Comparison of ENCODE assay signal across 16 mouse cellular contexts in genomic region chr17:29784820-29785219, GRCm38 (mm10).
DNase-seq lines count a peak whose midpoint lies in the region; ATAC-seq and TF ChIP-seq lines count a peak whose summit lies in the region.
"Had no signal": no experiment of that assay in that cellular context is flagged by ENCODE, and none has a peak within 500 bp of the region (broad histone marks: within the 10 kb centered on the region; RNA-seq: fewer than 3 reads in every experiment).

No protein-coding gene starts in this region.

- H3K4me2 ChIP-seq in stomach, postnatal 0 days (replicated peaks; ENCODE audit: low read depth), result no peak overlapping the region
- H3K4me2 ChIP-seq: embryonic facial prominence, embryonic 13.5 days had no signal

- no peaks in the 10 kb centered on the region for H3K4me1 ChIP-seq in kidney, adult 2 months (ENCODE audit: control insufficient read depth, insufficient read depth, low read length)
- H3K4me1 ChIP-seq in testis, adult 2 months (ENCODE audit: control insufficient read depth, insufficient read depth, low read length), result 0 out of 2 replicates have a peak, but pooled peaks cover 2% of the 10 kb centered on the region
- H3K4me1 ChIP-seq in stomach, postnatal 0 days (replicated peaks; ENCODE audit: control insufficient read depth, insufficient read depth), result no peaks in the 10 kb centered on the region
- H3K4me1 ChIP-seq: embryonic facial prominence, embryonic 13.5 days had no signal

- H3K9ac ChIP-seq in stomach, postnatal 0 days (ENCODE audit: low read length), result no peak overlapping the region
- H3K9ac ChIP-seq: embryonic facial prominence, embryonic 13.5 days had no signal

- TF ChIP-seq POLR2A in kidney, adult 2 months (IDR thresholded peaks at IDR 0.05; ENCODE audit: low read depth, low read length), result no peak
- no peak for TF ChIP-seq POLR2A in testis, adult 2 months (IDR thresholded peaks at IDR 0.05; ENCODE audit: control insufficient read depth, low read depth, low read length)

- H3K27ac ChIP-seq in kidney, adult 2 months (ENCODE audit: insufficient read depth, low read depth, low read length), result no peak overlapping the region
- no peak overlapping the region for H3K27ac ChIP-seq in testis, adult 2 months (ENCODE audit: control insufficient read depth, insufficient read depth, low read depth, low read length)
- H3K27ac ChIP-seq in stomach, postnatal 0 days (replicated peaks), result no peak overlapping the region
- H3K27ac ChIP-seq: embryonic facial prominence, embryonic 13.5 days; hindbrain, embryonic 10.5 days had no signal

- WGBS in kidney, adult 2 months, result 87% methylated on average over 9 of the region's 9 CpGs
- 81% methylated on average over 9 of the region's 9 CpGs for WGBS in stomach, postnatal 0 days

- no peak for DNase-seq in kidney, adult 2 months
- no peak for DNase-seq in kidney, adult 8-10 months
- no peak for DNase-seq in testis, postnatal 14 days (ENCODE audit: low spot score)
- peak; percentile 86 for DNase-seq in R1 (ENCODE audit: low read depth, low spot score)
- no peak for DNase-seq in stomach, postnatal 0 days (ENCODE audit: low spot score)
- no peak for DNase-seq in right cerebral cortex, postnatal 10 days (ENCODE audit: low spot score in 2 of 2)
- DNase-seq in urinary bladder, adult 18-20 months (ENCODE audit: low spot score in 2 of 2), result no peak
- DNase-seq: adrenal gland, postnatal 10 days; cerebellum, adult 8-10 months; heart, adult 18-20 months; kidney, postnatal 10 days; right cerebral cortex, postnatal 25 days; thymus, postnatal 36 days had no signal

- H3K4me3 ChIP-seq in kidney, adult 2 months (ENCODE audit: insufficient read depth, low read depth, low read length), result no peak overlapping the region
- H3K4me3 ChIP-seq in testis, adult 2 months (ENCODE audit: control insufficient read depth, low read depth, low read length), result no peak overlapping the region
- H3K4me3 ChIP-seq in stomach, postnatal 0 days (ENCODE audit: low read depth, low read length), result no peak overlapping the region
- H3K4me3 ChIP-seq: embryonic facial prominence, embryonic 13.5 days; hindbrain, embryonic 10.5 days had no signal

- H3K27me3 ChIP-seq in kidney, adult 2 months (replicated peaks; ENCODE audit: control insufficient read depth, insufficient read depth, low read length), result no peaks in the 10 kb centered on the region
- H3K27me3 ChIP-seq in testis, adult 2 months (ENCODE audit: control insufficient read depth, insufficient read depth, low read length), result no peaks in the 10 kb centered on the region
- no peaks in the 10 kb centered on the region for H3K27me3 ChIP-seq in stomach, postnatal 0 days (ENCODE audit: control insufficient read depth, insufficient read depth, low read length)
- H3K27me3 ChIP-seq: embryonic facial prominence, embryonic 13.5 days had no signal

- 0 out of 2 replicates have a peak, but pooled peaks have one; percentile 17 for TF ChIP-seq CTCF in kidney, adult 2 months (conservative IDR thresholded peaks at IDR 0.05; ENCODE audit: insufficient read depth, insufficient read length, low read depth, low read length)
- TF ChIP-seq CTCF in testis, adult 2 months (IDR thresholded peaks at IDR 0.05; ENCODE audit: control insufficient read depth, insufficient read depth, insufficient replicate concordance, low read depth, low read length), result peak; percentile 57; the same call in 1 of the 2 replicates
- peak; percentile 31; the same call in 1 of the 2 replicates for TF ChIP-seq CTCF in stomach, postnatal 0 days (IDR thresholded peaks at IDR 0.05; ENCODE audit: low read depth)

- H3K36me3 ChIP-seq in kidney, adult 2 months (ENCODE audit: control insufficient read depth, insufficient read depth, low read length), result no peaks in the 10 kb centered on the region
- H3K36me3 ChIP-seq in testis, adult 2 months (ENCODE audit: control insufficient read depth, insufficient read depth, low read length), result no peaks in the 10 kb centered on the region
- no peaks in the 10 kb centered on the region for H3K36me3 ChIP-seq in stomach, postnatal 0 days (ENCODE audit: control insufficient read depth, insufficient read depth, low read length)
- H3K36me3 ChIP-seq: embryonic facial prominence, embryonic 13.5 days; hindbrain, embryonic 10.5 days had no signal

- TF ChIP-seq EP300 in stomach, postnatal 0 days (optimal IDR thresholded peaks at IDR 0.05), result no peak

- H3K9me3 ChIP-seq in stomach, postnatal 0 days (ENCODE audit: control insufficient read depth, low read length), result no peaks in the 10 kb centered on the region
- H3K9me3 ChIP-seq: embryonic facial prominence, embryonic 13.5 days had no signal

- no peak for ATAC-seq in stomach, postnatal 0 days (ENCODE audit: low FRiP score, low TSS enrichment)
